Comparison of ENCODE assay signal across 20 mouse cellular contexts in the genomic region with DNA sequence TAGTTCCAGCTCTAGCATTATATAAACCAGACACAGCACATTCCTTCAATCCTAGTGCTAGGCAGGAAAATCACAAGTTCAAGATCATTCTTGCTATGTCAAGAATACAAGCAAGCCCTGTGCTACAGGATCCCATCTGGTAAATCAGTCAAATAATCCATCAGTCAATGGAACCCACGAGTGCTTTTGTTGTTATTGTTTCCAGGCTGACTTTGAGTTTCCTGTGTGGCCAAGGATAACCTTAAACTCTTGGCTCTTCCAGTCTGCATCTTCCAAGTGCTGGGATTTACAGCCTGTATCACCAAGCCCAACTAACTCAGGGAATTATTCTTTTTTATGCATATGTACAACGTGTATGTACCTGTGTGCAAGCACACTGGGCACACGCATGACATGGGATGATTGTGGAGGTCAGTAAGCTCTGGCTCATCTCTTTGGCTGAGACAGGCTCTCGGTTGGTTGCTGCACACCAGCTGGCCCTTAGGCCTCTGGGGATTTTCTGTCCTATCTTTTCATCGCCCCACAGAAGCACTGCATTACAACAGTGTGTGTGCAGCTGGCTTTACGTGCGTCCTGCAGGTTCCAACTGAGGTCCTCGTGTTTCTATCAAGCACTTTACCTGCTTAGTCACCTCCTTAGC. TPM values are rescaled to one million over a fixed set of nuclear protein-coding genes. Genes with fewer than 3 reads are reported as not detected.
DNase-seq lines count a peak whose midpoint lies in the region; ATAC-seq and TF ChIP-seq lines count a peak whose summit lies in the region.
"Had no signal": no experiment of that assay in that cellular context is flagged by ENCODE, and none has a peak within 500 bp of the region (broad histone marks: within the 10 kb centered on the region; RNA-seq: fewer than 3 reads in every experiment).

No protein-coding gene starts in this region.

- dilution Hi-C loops in CH12.LX (cut with MboI; ENCODE audit: extremely low pct_ligation_motif_present, extremely low pct_unique_long_range_greater_than_20kb, low sequenced_read_pairs) = no loop called here

- no peak overlapping the region for H3K4me2 ChIP-seq in heart, embryonic 11.5 days
- H3K4me2 ChIP-seq in kidney, embryonic 14.5 days (replicated peaks; ENCODE audit: low read depth, low read length) = no peak overlapping the region
- no peak overlapping the region for H3K4me2 ChIP-seq in CH12.LX (ENCODE audit: insufficient read depth, low read depth, poor library complexity, severe bottlenecking)
- H3K4me2 ChIP-seq: hindbrain, embryonic 15.5 days had no signal

- no peak for TF ChIP-seq RAD21 in CH12.LX (IDR thresholded peaks at IDR 0.05; ENCODE audit: low read depth, low read length)

- no peak for TF ChIP-seq EP300 in CH12.LX (IDR thresholded peaks at IDR 0.05; ENCODE audit: low read length)

- peaks cover 4% of the 10 kb centered on the region for H3K4me1 ChIP-seq in heart, embryonic 11.5 days (ENCODE audit: control insufficient read depth, insufficient read depth, low read length)
- H3K4me1 ChIP-seq in kidney, embryonic 14.5 days (ENCODE audit: control insufficient read depth, insufficient read depth, low read length) = no peaks in the 10 kb centered on the region
- H3K4me1 ChIP-seq in CH12.LX (ENCODE audit: control insufficient read depth in 1 of 2, insufficient read depth in 2 of 2) = peaks cover 3 to 36% of the 10 kb centered on the region in 2 experiments; a peak in 3 of 4 replicates
- H3K4me1 ChIP-seq: hindbrain, embryonic 15.5 days had no signal

- no peaks in the 10 kb centered on the region for H3K27me3 ChIP-seq in heart, embryonic 11.5 days (ENCODE audit: control insufficient read depth, insufficient read depth, low read length)
- no peaks in the 10 kb centered on the region for H3K27me3 ChIP-seq in kidney, embryonic 14.5 days (ENCODE audit: control insufficient read depth, insufficient read depth, low read length)
- no peaks in the 10 kb centered on the region for H3K27me3 ChIP-seq in CH12.LX (replicated peaks)
- H3K27me3 ChIP-seq: hindbrain, embryonic 15.5 days had no signal

- no peak overlapping the region for H3K27ac ChIP-seq in heart, embryonic 11.5 days (ENCODE audit: low read depth, low read length)
- H3K27ac ChIP-seq in kidney, embryonic 14.5 days (ENCODE audit: low read depth, low read length) = no peak overlapping the region
- H3K27ac ChIP-seq in CH12.LX (ENCODE audit: insufficient read depth, low read depth) = no peak overlapping the region
- H3K27ac ChIP-seq: embryonic facial prominence, embryonic 10.5 days; forebrain, embryonic 10.5 days; hindbrain, embryonic 15.5 days had no signal

- in situ Hi-C loops in CH12.LX (cut with MboI; ENCODE audit: low pct_ligation_motif_present, low pct_unique_long_range_greater_than_20kb, low sequenced_read_pairs) = no loop called here

- H3K79me2 ChIP-seq in CH12.LX (replicated peaks; ENCODE audit: control insufficient read depth, extremely low read depth, insufficient read depth, poor library complexity, severe bottlenecking) = no peaks in the 10 kb centered on the region

- H3K4me3 ChIP-seq in heart, embryonic 11.5 days (ENCODE audit: low read depth, low read length) = no peak overlapping the region
- H3K4me3 ChIP-seq in kidney, embryonic 14.5 days (ENCODE audit: low read length) = no peak overlapping the region
- H3K4me3 ChIP-seq in CH12.LX (replicated peaks in 1 of 3; ENCODE audit: low read depth in 2 of 3, low read length in 2 of 3, poor library complexity in 1 of 3) = no peak overlapping the region
- H3K4me3 ChIP-seq: embryonic facial prominence, embryonic 10.5 days; erythroblast, embryonic 14.5 days; forebrain, embryonic 10.5 days; hindbrain, embryonic 15.5 days had no signal

- peaks cover 5% of the 10 kb centered on the region for H3K36me3 ChIP-seq in heart, embryonic 11.5 days (ENCODE audit: control insufficient read depth, insufficient read depth, low read length)
- H3K36me3 ChIP-seq in kidney, embryonic 14.5 days (ENCODE audit: control insufficient read depth, insufficient read depth, low read length) = peaks cover 16% of the 10 kb centered on the region; the same call in 1 of the 2 replicates
- peaks cover 0 to 12% of the 10 kb centered on the region in 2 experiments for H3K36me3 ChIP-seq in CH12.LX (replicated peaks in 1 of 2; ENCODE audit: control insufficient read depth in 1 of 2, insufficient read depth in 1 of 2, low read length in 1 of 2)
- H3K36me3 ChIP-seq: hindbrain, embryonic 15.5 days had no signal

- no peak for ATAC-seq in heart, embryonic 11.5 days (replicated peaks; ENCODE audit: insufficient number of reproducible peaks, low FRiP score, low TSS enrichment)
- no peak for ATAC-seq in kidney, embryonic 14.5 days (ENCODE audit: low FRiP score, low TSS enrichment)
- ATAC-seq: forebrain, embryonic 14.5 days; intestine, embryonic 16.5 days had no signal

- 79% methylated on average over 8 of the region's 8 CpGs for WGBS in heart, embryonic 11.5 days (ENCODE audit: insufficient replicate concordance)
- WGBS in kidney, embryonic 14.5 days = 79% methylated on average over 8 of the region's 8 CpGs

- peak; percentile 13 for DNase-seq in gastrocnemius, postnatal 25 days
- DNase-seq in gastrocnemius, adult 8-10 months (ENCODE audit: low spot score in 2 of 2) = no peak
- peak; percentile 57 for DNase-seq in heart, adult 8-10 months (ENCODE audit: low spot score)
- DNase-seq in kidney, adult 11 months = no peak
- DNase-seq in CH12.LX (ENCODE audit: extremely low read depth) = no peak
- DNase-seq in layer of hippocampus, adult 11-12 months (ENCODE audit: low spot score) = no peak
- DNase-seq: adrenal gland, adult 8-10 months; adrenal gland, postnatal 36 days; cerebellum, adult 2 months; cerebellum, postnatal 10 days; gastrocnemius, postnatal 10 days; kidney, adult 9 months had no signal

- no peak overlapping the region for H3K9ac ChIP-seq in heart, embryonic 11.5 days (ENCODE audit: low read depth, low read length)
- 0 out of 2 replicates have a peak overlapping the region, but pooled peaks have one; percentile 5 for H3K9ac ChIP-seq in kidney, embryonic 14.5 days (ENCODE audit: low read depth, low read length)
- no peak overlapping the region for H3K9ac ChIP-seq in CH12.LX (ENCODE audit: insufficient read depth, low read depth)
- H3K9ac ChIP-seq: hindbrain, embryonic 15.5 days had no signal

- TF ChIP-seq CTCF in CH12.LX (conservative IDR thresholded peaks at IDR 0.05 in 1 of 2, IDR thresholded peaks at IDR 0.05 in 1 of 2; ENCODE audit: low read depth in 2 of 2, low read length in 2 of 2) = no peak

- no peaks in the 10 kb centered on the region for H3K9me3 ChIP-seq in heart, embryonic 11.5 days (replicated peaks; ENCODE audit: control insufficient read depth, low read length)
- no peaks in the 10 kb centered on the region for H3K9me3 ChIP-seq in kidney, embryonic 14.5 days (ENCODE audit: control insufficient read depth, low read length)
- H3K9me3 ChIP-seq in CH12.LX (replicated peaks; ENCODE audit: low read length) = no peaks in the 10 kb centered on the region
- H3K9me3 ChIP-seq: embryonic facial prominence, embryonic 10.5 days; forebrain, embryonic 10.5 days; hindbrain, embryonic 15.5 days had no signal

- no peak for TF ChIP-seq POLR2A in CH12.LX (IDR thresholded peaks at IDR 0.05; ENCODE audit: low read depth, low read length)

TF ChIP-seq in CH12.LX, 34 proteins besides CTCF, POLR2A, EP300 and RAD21:
- TF ChIP-seq HCFC1 (IDR thresholded peaks at IDR 0.05; ENCODE audit: low read depth, low read length) = no peak
- TF ChIP-seq TBP (conservative IDR thresholded peaks at IDR 0.05; ENCODE audit: low read depth, low read length) = 0 out of 2 replicates have a peak, but pooled peaks have one; percentile 43

RNA-seq across cellular contexts. Expression of a gene that starts 32.5 kb away (rescaled TPM):
- 1 to 10 TPM; 6.5 to 6.6 TPM for total RNA-seq in gastrocnemius, postnatal 25 days (2021)
- 1 to 10 TPM; 4.8 to 8.4 (median 8.1) TPM for total RNA-seq in gastrocnemius, adult 8-10 months (2022)
- 1 to 10 TPM; 5.9 to 7.8 (median 7.4) TPM for total RNA-seq in heart, adult 8-10 months (2022)
- polyA plus RNA-seq in heart, embryonic 11.5 days (2014; fragmentation: Nextera tagmentation; extraction: Ambion mirVana) = 28.1 and 28.2 TPM in 2 replicates
- 63.6 and 66.2 TPM in 2 replicates for polyA plus RNA-seq in kidney, embryonic 14.5 days (2014; fragmentation: Nextera tagmentation; extraction: Ambion mirVana)
- total RNA-seq in CH12.LX (2012; rRNA removed) (93.6 and 126 TPM in 2 replicates), CH12.LX (2014; rRNA removed) (148 and 150 TPM in 2 replicates)
- polyA plus RNA-seq in CH12.LX (2012; ENCODE audit: insufficient read length, low read depth) = 149 and 170 TPM in 2 replicates

RNA-seq across cellular contexts. Expression of a gene that starts 36.4 kb away (rescaled TPM):
- 10 to 100 TPM; 10.3 to 10.6 TPM for total RNA-seq in gastrocnemius, postnatal 25 days (2021)
- total RNA-seq in gastrocnemius, adult 8-10 months (2022) = 10 to 100 TPM; 10.2 to 13.1 (median 10.9) TPM
- total RNA-seq in heart, adult 8-10 months (2022) = 10 to 100 TPM; 20.7 to 23.9 (median 23.1) TPM
- polyA plus RNA-seq in heart, embryonic 11.5 days (2014; fragmentation: Nextera tagmentation; extraction: Ambion mirVana) = 24.5 and 29.1 TPM in 2 replicates
- 22.3 and 31.8 TPM in 2 replicates for polyA plus RNA-seq in kidney, embryonic 14.5 days (2014; fragmentation: Nextera tagmentation; extraction: Ambion mirVana)
- 1.0 and 1.4 TPM in 2 replicates for total RNA-seq in CH12.LX (2012; rRNA removed)
- total RNA-seq in CH12.LX (2014; rRNA removed) = 0.72 and 0.95 TPM in 2 replicates
- 9.6 and 9.9 TPM in 2 replicates for polyA plus RNA-seq in CH12.LX (2012; ENCODE audit: insufficient read length, low read depth)

RNA-seq across cellular contexts. Expression of a gene that starts 56.6 kb away (rescaled TPM):
- 10 to 100 TPM in 1 of 2 experiments, 1 to 10 TPM in 1; 9.9 to 10.4 TPM for total RNA-seq in gastrocnemius, postnatal 25 days (2021)
- total RNA-seq in gastrocnemius, adult 8-10 months (2022) = 10 to 100 TPM in 3 of 4 experiments, 1 to 10 TPM in 1; 9.4 to 13.4 (median 11.1) TPM
- total RNA-seq in heart, adult 8-10 months (2022) = 10 to 100 TPM; 21.2 to 29.1 (median 23.6) TPM
- polyA plus RNA-seq in heart, embryonic 11.5 days (2014; fragmentation: Nextera tagmentation; extraction: Ambion mirVana) = 72.0 and 81.8 TPM in 2 replicates
- 79.5 and 86.2 TPM in 2 replicates for polyA plus RNA-seq in kidney, embryonic 14.5 days (2014; fragmentation: Nextera tagmentation; extraction: Ambion mirVana)
- total RNA-seq in CH12.LX (2012; rRNA removed) (71.5 and 86.5 TPM in 2 replicates), CH12.LX (2014; rRNA removed) (70.6 and 80.5 TPM in 2 replicates)
- 60.7 and 64.4 TPM in 2 replicates for polyA plus RNA-seq in CH12.LX (2012; ENCODE audit: insufficient read length, low read depth)

Comparison
In these comparisons a context has a peak if more than half of its experiments do, and no peak if none do; other contexts are left out.
1. DNase-seq: peak in gastrocnemius, postnatal 25 days (single experiment) and heart, adult 8-10 months (single experiment); none in gastrocnemius, adult 8-10 months (0 of 2), kidney, adult 11 months (single experiment), CH12.LX (single experiment) and layer of hippocampus, adult 11-12 months (single experiment).
2. RNA of a gene that starts 32.5 kb away (total RNA-seq): 93.6 to 150 TPM in CH12.LX; 4.8 to 8.4 TPM in gastrocnemius, adult 8-10 months, 5.9 to 7.8 TPM in heart, adult 8-10 months and 6.5 to 6.6 TPM in gastrocnemius, postnatal 25 days; every median in the first group is over 10 times any median in the second.
3. RNA of a gene that starts 36.4 kb away (total RNA-seq): 20.7 to 23.9 TPM in heart, adult 8-10 months, 10.2 to 13.1 TPM in gastrocnemius, adult 8-10 months and 10.3 to 10.6 TPM in gastrocnemius, postnatal 25 days; 0.72 to 1.4 TPM in CH12.LX; every median in the first group is over 4 times any median in the second.